8 mouse cellular contexts compared by ENCODE assay signal in genomic region chr16:42172476-42172875, GRCm38 (mm10).
DNase-seq lines count a peak whose midpoint lies in the region; ATAC-seq and TF ChIP-seq lines count a peak whose summit lies in the region.

No protein-coding gene starts in this region.

- TF ChIP-seq CTCF in kidney, adult 2 months (conservative IDR thresholded peaks at IDR 0.05; ENCODE audit: insufficient read depth, insufficient read length, low read depth, low read length) = peak; percentile 72
- peak; percentile 85; the same call in 1 of the 2 replicates for TF ChIP-seq CTCF in brain, embryonic 14.5 days (IDR thresholded peaks at IDR 0.05; ENCODE audit: borderline replicate concordance, extremely low read depth, insufficient read depth, insufficient read length)

- no peaks in the 10 kb centered on the region for H3K9me3 ChIP-seq in kidney, embryonic 14.5 days (ENCODE audit: control insufficient read depth, low read length)
- no peaks in the 10 kb centered on the region for H3K9me3 ChIP-seq in forebrain, embryonic 11.5 days (ENCODE audit: control insufficient read depth, low read length)
- no peaks in the 10 kb centered on the region for H3K9me3 ChIP-seq in limb, embryonic 11.5 days (ENCODE audit: control insufficient read depth, low read length)

- peak; percentile 62 for DNase-seq in kidney, adult 2 months
- peak; percentile 87 for DNase-seq in brain, embryonic 14.5 days (ENCODE audit: low read depth)
- DNase-seq in forebrain, embryonic 11.5 days (ENCODE audit: low spot score) = peak; percentile 84
- peak; percentile 71 for DNase-seq in induced T-regulatory cell, adult 2 months (ENCODE audit: low read depth)
- DNase-seq in limb, embryonic 11.5 days (ENCODE audit: low spot score) = peak; percentile 85
- DNase-seq in ovary, postnatal 14 days (ENCODE audit: low spot score) = peak; percentile 60
- DNase-seq in thymus, postnatal 14 days = peak; percentile 81

- no peak overlapping the region for H3K27ac ChIP-seq in kidney, adult 2 months (ENCODE audit: insufficient read depth, low read depth, low read length)
- H3K27ac ChIP-seq in kidney, embryonic 14.5 days (ENCODE audit: low read depth, low read length) = no peak overlapping the region
- no peak overlapping the region for H3K27ac ChIP-seq in forebrain, embryonic 11.5 days (ENCODE audit: low read depth, low read length)
- H3K27ac ChIP-seq in limb, embryonic 11.5 days (replicated peaks; ENCODE audit: low read depth, low read length) = no peak overlapping the region

- H3K4me3 ChIP-seq in kidney, adult 2 months (ENCODE audit: insufficient read depth, low read depth, low read length) = no peak overlapping the region
- H3K4me3 ChIP-seq in kidney, embryonic 14.5 days (ENCODE audit: low read length) = no peak overlapping the region
- no peak overlapping the region for H3K4me3 ChIP-seq in forebrain, embryonic 11.5 days (ENCODE audit: low read depth, low read length)
- H3K4me3 ChIP-seq in limb, embryonic 11.5 days (ENCODE audit: low read depth, low read length) = no peak overlapping the region

- no peak for TF ChIP-seq POLR2A in kidney, adult 2 months (IDR thresholded peaks at IDR 0.05; ENCODE audit: low read depth, low read length)
- TF ChIP-seq POLR2A in brain, embryonic 14.5 days (IDR thresholded peaks at IDR 0.05; ENCODE audit: borderline replicate concordance, extremely low read depth, insufficient read depth, insufficient read length, poor library complexity, severe bottlenecking) = no peak

- no peaks in the 10 kb centered on the region for H3K27me3 ChIP-seq in kidney, adult 2 months (replicated peaks; ENCODE audit: control insufficient read depth, insufficient read depth, low read length)
- H3K27me3 ChIP-seq in kidney, embryonic 14.5 days (ENCODE audit: control insufficient read depth, insufficient read depth, low read length) = no peaks in the 10 kb centered on the region
- no peaks in the 10 kb centered on the region for H3K27me3 ChIP-seq in forebrain, embryonic 11.5 days (ENCODE audit: control insufficient read depth, insufficient read depth, low read length)
- no peaks in the 10 kb centered on the region for H3K27me3 ChIP-seq in limb, embryonic 11.5 days (ENCODE audit: control insufficient read depth, insufficient read depth, low read length)

- WGBS in kidney, adult 2 months = 24% methylated on average over 11 of the region's 11 CpGs
- WGBS in kidney, embryonic 14.5 days = 29% methylated on average over 11 of the region's 11 CpGs
- 27% methylated on average over 11 of the region's 11 CpGs for WGBS in forebrain, embryonic 11.5 days
- WGBS in limb, embryonic 11.5 days = 28% methylated on average over 11 of the region's 11 CpGs

- no peaks in the 10 kb centered on the region for H3K4me1 ChIP-seq in kidney, adult 2 months (ENCODE audit: control insufficient read depth, insufficient read depth, low read length)
- H3K4me1 ChIP-seq in kidney, embryonic 14.5 days (ENCODE audit: control insufficient read depth, insufficient read depth, low read length) = no peaks in the 10 kb centered on the region
- no peaks in the 10 kb centered on the region for H3K4me1 ChIP-seq in forebrain, embryonic 11.5 days (replicated peaks; ENCODE audit: control insufficient read depth, insufficient read depth, low read length)
- no peaks in the 10 kb centered on the region for H3K4me1 ChIP-seq in limb, embryonic 11.5 days (ENCODE audit: control insufficient read depth, insufficient read depth, low read length)

- no peak overlapping the region for H3K4me2 ChIP-seq in kidney, embryonic 14.5 days (replicated peaks; ENCODE audit: low read depth, low read length)
- no peak overlapping the region for H3K4me2 ChIP-seq in forebrain, embryonic 11.5 days (ENCODE audit: low read depth, low read length, severe bottlenecking)
- no peak overlapping the region for H3K4me2 ChIP-seq in limb, embryonic 11.5 days (ENCODE audit: low read depth, severe bottlenecking)

- no peak for ATAC-seq in kidney, embryonic 14.5 days (ENCODE audit: low FRiP score, low TSS enrichment)
- no peak for ATAC-seq in forebrain, embryonic 11.5 days (replicated peaks; ENCODE audit: low FRiP score)
- no peak for ATAC-seq in limb, embryonic 11.5 days (ENCODE audit: insufficient number of reproducible peaks, low FRiP score, low TSS enrichment, low read depth)

- no peak overlapping the region for H3K9ac ChIP-seq in kidney, embryonic 14.5 days (ENCODE audit: low read depth, low read length)
- no peak overlapping the region for H3K9ac ChIP-seq in forebrain, embryonic 11.5 days (ENCODE audit: low read length)
- H3K9ac ChIP-seq in limb, embryonic 11.5 days (ENCODE audit: low read length) = no peak overlapping the region

- H3K36me3 ChIP-seq in kidney, adult 2 months (ENCODE audit: control insufficient read depth, insufficient read depth, low read length) = no peaks in the 10 kb centered on the region
- no peaks in the 10 kb centered on the region for H3K36me3 ChIP-seq in kidney, embryonic 14.5 days (ENCODE audit: control insufficient read depth, insufficient read depth, low read length)
- no peaks in the 10 kb centered on the region for H3K36me3 ChIP-seq in forebrain, embryonic 11.5 days (ENCODE audit: control insufficient read depth, insufficient read depth, low read length)
- H3K36me3 ChIP-seq in limb, embryonic 11.5 days (ENCODE audit: control insufficient read depth, insufficient read depth, low read length) = no peaks in the 10 kb centered on the region
